Mouse (Mus musculus) olfactory bulb, adult 2 months (tissue): Measurements from ENCODE around the gene Swt1.

ENCODE experiments used
- CTCF ChIP-seq: fragments of 200-500 bp; IDR thresholded peaks from 2 replicates; pipeline ENCODE4 v1.5.1; 2012; ENCODE audit warnings: low read depth, mild to moderate bottlenecking, low read length, moderate library complexity; ENCODE audit not compliant: insufficient read depth
- POLR2A ChIP-seq: fragments of 200-500 bp; IDR thresholded peaks from 2 replicates; pipeline ENCODE4 v1.6.1; 2012; ENCODE audit warnings: mild to moderate bottlenecking, low read depth, low read length, moderate library complexity; ENCODE audit not compliant: insufficient read depth

DNA sequence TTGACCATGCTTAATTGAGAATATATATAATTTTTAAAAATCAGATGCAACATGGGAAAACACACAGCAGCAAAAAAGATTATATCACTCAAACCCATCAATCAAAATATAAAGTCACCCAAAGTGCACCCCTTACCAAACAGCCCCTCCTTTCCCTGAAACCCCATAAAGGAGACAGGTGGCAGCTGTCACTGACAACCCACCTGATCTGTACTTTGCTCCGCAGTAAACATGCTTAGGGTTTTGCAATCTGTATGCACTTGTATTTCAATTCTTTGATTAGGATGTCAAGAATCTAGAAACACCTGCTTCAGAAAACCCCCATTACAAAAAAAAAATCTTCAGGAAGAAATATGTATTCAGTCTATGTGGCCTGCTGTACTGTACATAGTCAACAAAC, 102.9 kb downstream of the Swt1 start:
- TF ChIP-seq CTCF (no peak), POLR2A (no peak)
